Mouse (Mus musculus): ENCODE measurements at regions not wholly inside any gene's neighbourhood (a gene's known extent, or its start where the extent isn't known, plus 50 kb on each side); places are given as distances from the start of the nearest gene placed in this dataset.

DNA sequence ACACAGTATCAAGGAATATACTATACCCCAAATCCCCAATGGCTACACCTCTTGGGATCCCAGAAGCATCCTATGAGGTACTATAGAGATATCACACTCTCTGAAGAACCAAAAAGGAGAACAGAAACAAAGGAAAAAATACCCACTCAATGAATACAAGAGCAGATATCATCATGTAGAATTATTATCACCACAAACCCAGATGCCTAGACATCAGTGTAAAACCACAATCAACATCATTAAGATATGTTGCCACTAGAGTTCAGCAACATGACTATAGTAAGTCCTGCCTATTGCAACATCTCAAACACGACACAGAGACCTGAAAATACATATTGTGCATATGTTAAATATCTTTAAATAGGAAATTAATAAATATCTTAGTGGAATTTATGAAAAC lies 612.9 kb upstream of the Nova1 start:
- TF ChIP-seq USF1 (IDR thresholded peaks at IDR 0.05; ENCODE audit: low read depth) (no peak), POLR2A (IDR thresholded peaks at IDR 0.05; ENCODE audit: insufficient read length, low read depth) (no peak), TCF12 (IDR thresholded peaks at IDR 0.05; ENCODE audit: insufficient read depth, poor library complexity, severe bottlenecking) (no peak), E2F4 (IDR thresholded peaks at IDR 0.05; ENCODE audit: insufficient read depth) (no peak), MAX (IDR thresholded peaks at IDR 0.05; ENCODE audit: low read depth) (no peak)
